Comparison of ENCODE assay signal across 7 mouse cellular contexts in the genomic region with DNA sequence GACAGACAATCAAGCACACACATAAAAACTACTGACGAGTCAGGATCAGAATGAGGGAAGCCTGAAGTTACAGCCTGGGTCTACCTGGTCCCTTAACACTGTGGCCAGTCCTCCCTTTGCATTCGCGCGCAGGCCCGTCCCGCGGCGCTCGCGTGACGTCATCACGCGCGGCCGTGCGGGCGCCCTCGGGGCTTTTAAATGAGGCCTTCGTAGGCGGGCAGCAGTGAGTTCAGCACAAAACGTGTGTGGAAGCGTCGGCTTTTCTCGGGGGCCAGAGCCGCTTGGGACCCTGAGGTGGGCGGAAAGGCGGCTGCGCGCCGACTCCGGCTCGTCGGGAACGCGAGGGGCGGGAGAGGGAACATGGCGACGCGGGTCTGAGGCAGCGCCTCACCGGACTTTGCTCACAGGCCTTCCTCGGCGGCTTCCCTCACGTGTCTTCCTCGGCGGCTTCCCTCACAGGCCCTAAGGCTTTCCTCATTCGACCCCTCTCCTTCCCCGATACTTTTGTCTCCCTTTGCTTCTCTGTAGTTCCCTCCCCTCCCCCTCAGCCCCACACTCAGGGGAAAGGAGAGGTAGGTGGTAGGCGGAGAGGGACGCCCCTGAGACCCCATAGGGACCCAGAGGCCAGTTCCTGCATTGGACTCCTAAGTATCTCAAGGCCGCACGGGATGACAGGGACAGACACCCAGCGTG. TPM values are rescaled to one million over a fixed set of nuclear protein-coding genes. Genes with fewer than 3 reads are reported as not detected.
DNase-seq lines count a peak whose midpoint lies in the region; ATAC-seq lines count a peak whose summit lies in the region.

A gene (plus strand): TSS at position 147 of the 693 bp plus-strand sequence.

- H3K4me2 ChIP-seq in intestine, embryonic 14.5 days (ENCODE audit: low read length): peak within 1 kb of the TSS; percentile 94

- peak within 1 kb of the TSS; percentile 92 for H3K9ac ChIP-seq in intestine, embryonic 14.5 days (ENCODE audit: low read length)

- H3K27me3 ChIP-seq in intestine, embryonic 14.5 days (replicated peaks; ENCODE audit: control insufficient read depth, insufficient read depth, low read length): no peaks in the 10 kb centered on the region

- peak within 1 kb of the TSS; percentile 79 for H3K4me3 ChIP-seq in intestine, embryonic 14.5 days (ENCODE audit: low read depth, low read length)

- H3K36me3 ChIP-seq in intestine, embryonic 14.5 days (ENCODE audit: control insufficient read depth, insufficient read depth, low read length): peaks cover 5% of the 10 kb centered on the region; the same call in 1 of the 2 replicates

- H3K4me1 ChIP-seq in intestine, embryonic 14.5 days (replicated peaks; ENCODE audit: control insufficient read depth, insufficient read depth, low read length): 0 out of 2 replicates have a peak, but pooled peaks cover 3% of the 10 kb centered on the region

- intact Hi-C loops in gastrocnemius, postnatal 14 days (cut with DNase I; ENCODE audit: low total_unique reads): no loop called here
- intact Hi-C loops in left cerebral cortex, postnatal 14 days (cut with DNase I): no loop called here

- DNase-seq in adrenal gland, adult (ENCODE audit: inconsistent age in 2 of 2, low spot score in 1 of 2): peak; percentile 81 to 93
- peak; percentile 72 for DNase-seq in embryo, embryonic 10 days (ENCODE audit: low spot score)
- peak; percentile 66 for DNase-seq in gastrocnemius, postnatal 14 days
- peak; percentile 89 for DNase-seq in intestine, embryonic 14.5 days (ENCODE audit: low spot score)
- DNase-seq in left cerebral cortex, postnatal 14 days (ENCODE audit: low spot score in 2 of 2): peak; percentile 57 to 75
- peak; percentile 87 for DNase-seq in mesoderm, embryonic 11.5 days (ENCODE audit: low read depth, low spot score)
- peak; percentile 52 to 60 for DNase-seq in right cerebral cortex, postnatal 36 days (ENCODE audit: low spot score in 2 of 2)

- peak; percentile 91 for ATAC-seq in intestine, embryonic 14.5 days (replicated peaks; ENCODE audit: low FRiP score, low TSS enrichment, low read depth)

- H3K9me3 ChIP-seq in intestine, embryonic 14.5 days (ENCODE audit: control insufficient read depth, low read length): no peaks in the 10 kb centered on the region

- WGBS in intestine, embryonic 14.5 days: under 1% methylated on average over 51 of the region's 53 CpGs

- H3K27ac ChIP-seq in intestine, embryonic 14.5 days (ENCODE audit: low read depth): peak within 1 kb of the TSS; percentile 97

RNA-seq across cellular contexts. Expression of the gene that starts here (rescaled TPM):
- 1 to 10 TPM; 5.0 to 6.4 TPM for total RNA-seq in gastrocnemius, postnatal 14 days (2021)
- 17.4 and 19.2 TPM in 2 replicates for polyA plus RNA-seq in intestine, embryonic 14.5 days (2014; fragmentation: Nextera tagmentation; extraction: Ambion mirVana)
- 10 to 100 TPM in 1 of 2 experiments, 1 to 10 TPM in 1; 7.4 to 10.9 TPM for total RNA-seq in left cerebral cortex, postnatal 14 days (2021)

Comparison
In these comparisons a context has a peak if more than half of its experiments do, and no peak if none do; other contexts are left out.
1. Peak in every context shown above with its lines: DNase-seq, ATAC-seq, H3K4me3 ChIP-seq and H3K27ac ChIP-seq.